Mouse (Mus musculus) G1E (cell line): Measurements from ENCODE around the gene Inafm2.

Experiments
- CTCF ChIP-seq: IDR thresholded peaks from 2 replicates; pipeline ENCODE4 v1.5.1; 2012; ENCODE audit warnings: low read depth, low read length, inconsistent platforms, mixed read lengths
- GATA1 ChIP-seq: IDR thresholded peaks from 2 replicates; pipeline ENCODE4 v1.6.1; 2012; ENCODE audit warnings: borderline replicate concordance, low read length, inconsistent platforms, mixed read lengths
- GATA2 ChIP-seq: IDR thresholded peaks from 2 replicates; pipeline ENCODE4 v1.6.1; 2012; ENCODE audit warnings: low read depth, low read length, inconsistent platforms, borderline replicate concordance
- POLR2AphosphoS5 ChIP-seq: IDR thresholded peaks from 2 replicates; pipeline ENCODE4 v1.6.1; 2012; ENCODE audit warnings: low read depth, low read length, inconsistent platforms; ENCODE audit not compliant: insufficient replicate concordance
- TAL1 ChIP-seq: conservative IDR thresholded peaks from 2 replicates; pipeline ENCODE4 v1.6.1; 2012; ENCODE audit warnings: low read depth, low read length, inconsistent platforms, mixed read lengths

- no peak for TF ChIP-seq CTCF
- no peak for TF ChIP-seq GATA1
- TF ChIP-seq POLR2AphosphoS5 = no peak
- no peak for TF ChIP-seq TAL1
- no peak for TF ChIP-seq GATA2
These were observed 29.8 kb downstream of the Inafm2 start for GRCm38 (mm10) chr2:118775396-118775795.
